Mouse (Mus musculus): ENCODE measurements around the gene Cdh26.

DNA sequence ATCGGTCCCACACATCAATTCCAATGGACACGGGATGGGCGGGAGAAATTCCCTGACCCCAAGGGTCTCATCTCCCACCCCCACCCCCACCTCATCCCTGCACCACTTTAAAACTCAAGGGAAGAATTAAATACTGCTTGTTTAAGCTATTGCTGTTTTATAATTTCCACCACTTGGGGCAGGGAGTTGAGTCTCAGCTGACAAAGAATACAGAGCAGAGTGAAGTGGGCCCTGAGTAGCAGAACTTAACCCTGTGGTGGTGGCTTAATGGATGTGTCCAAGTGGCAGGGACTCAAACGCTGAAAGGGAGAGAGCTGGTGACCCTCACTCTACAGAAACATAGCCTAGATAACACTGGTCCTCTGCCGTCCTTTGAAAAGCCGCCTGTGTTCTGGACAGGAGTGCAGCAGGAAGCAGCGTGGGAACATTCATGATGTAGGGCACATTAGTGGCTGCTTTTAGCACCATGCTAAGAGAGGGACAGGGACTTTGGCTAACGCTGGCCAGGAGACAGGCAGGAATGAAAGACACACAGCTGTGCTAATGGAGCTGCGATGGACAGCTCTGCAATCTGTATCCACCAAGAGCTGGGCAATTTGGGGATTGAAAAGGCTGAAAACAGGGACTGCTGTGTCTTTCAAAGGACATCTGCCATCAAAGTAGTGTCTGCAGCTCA is 60.1 kb downstream of the Cdh26 start:
- TF ChIP-seq GATA1 (IDR thresholded peaks at IDR 0.05; ENCODE audit: low read length) (no peak), TAL1 (IDR thresholded peaks at IDR 0.05; ENCODE audit: low read length) (no peak)
